Mouse (Mus musculus): ENCODE measurements around the gene Slc35b1. TPM values are rescaled to one million over a fixed set of nuclear protein-coding genes. Genes with fewer than 3 reads are reported as not detected.

Gene Slc35b1
- total RNA-seq, 1 experiment from 2014 or later = 79.4 TPM

- no peak for ATAC-seq (replicated peaks; ENCODE audit: insufficient number of reproducible peaks, low FRiP score, low TSS enrichment, poor library complexity, severe bottlenecking)
Measured at GRCm38 (mm10) chr11:95358263-95358662, 26.2 kb upstream of the Slc35b1 start.

GRCm38 (mm10) chr11:95364388-95364787, 20.1 kb upstream of the Slc35b1 start:
- no peak for ATAC-seq (replicated peaks; ENCODE audit: insufficient number of reproducible peaks, low FRiP score, low TSS enrichment, poor library complexity, severe bottlenecking)

- no peak for ATAC-seq (replicated peaks; ENCODE audit: insufficient number of reproducible peaks, low FRiP score, low TSS enrichment, poor library complexity, severe bottlenecking)
Measured at GRCm38 (mm10) chr11:95365596-95365995, 18.9 kb upstream of the Slc35b1 start.

DNA sequence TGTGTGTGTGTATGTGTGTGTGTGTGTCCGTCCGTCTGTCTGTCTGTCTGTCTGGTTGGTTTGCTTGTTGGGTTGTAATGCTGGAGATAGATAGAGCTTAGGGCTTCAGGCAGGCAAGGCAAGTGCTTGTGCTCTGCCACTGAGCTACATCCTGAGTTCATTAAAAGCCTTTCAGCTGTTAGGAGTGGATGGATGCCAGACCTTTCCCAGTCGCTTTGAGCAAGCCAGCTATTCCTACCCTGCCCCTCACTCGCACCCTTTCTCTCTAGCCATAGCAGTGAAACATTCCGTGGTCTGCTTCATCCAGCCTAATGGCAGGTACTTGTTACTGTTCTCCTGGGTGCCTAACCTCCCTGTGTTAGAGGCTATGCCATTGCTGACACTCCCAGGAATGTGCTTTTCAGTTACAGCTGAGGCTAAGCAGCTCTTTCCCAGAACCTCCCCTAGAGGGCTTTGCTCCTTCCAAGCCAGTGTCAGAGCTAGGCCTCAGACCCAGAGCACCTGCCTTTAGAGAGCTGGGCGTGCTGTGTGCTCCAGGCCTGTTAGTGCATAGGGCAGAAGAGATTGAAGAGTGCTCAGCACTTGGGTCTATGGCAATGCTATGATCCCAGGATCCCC, 18.1 kb upstream of the Slc35b1 start:
- 0 out of 2 replicates have a peak, but pooled peaks have one; percentile 1 for ATAC-seq (replicated peaks; ENCODE audit: insufficient number of reproducible peaks, low FRiP score, low TSS enrichment, poor library complexity, severe bottlenecking)

DNA sequence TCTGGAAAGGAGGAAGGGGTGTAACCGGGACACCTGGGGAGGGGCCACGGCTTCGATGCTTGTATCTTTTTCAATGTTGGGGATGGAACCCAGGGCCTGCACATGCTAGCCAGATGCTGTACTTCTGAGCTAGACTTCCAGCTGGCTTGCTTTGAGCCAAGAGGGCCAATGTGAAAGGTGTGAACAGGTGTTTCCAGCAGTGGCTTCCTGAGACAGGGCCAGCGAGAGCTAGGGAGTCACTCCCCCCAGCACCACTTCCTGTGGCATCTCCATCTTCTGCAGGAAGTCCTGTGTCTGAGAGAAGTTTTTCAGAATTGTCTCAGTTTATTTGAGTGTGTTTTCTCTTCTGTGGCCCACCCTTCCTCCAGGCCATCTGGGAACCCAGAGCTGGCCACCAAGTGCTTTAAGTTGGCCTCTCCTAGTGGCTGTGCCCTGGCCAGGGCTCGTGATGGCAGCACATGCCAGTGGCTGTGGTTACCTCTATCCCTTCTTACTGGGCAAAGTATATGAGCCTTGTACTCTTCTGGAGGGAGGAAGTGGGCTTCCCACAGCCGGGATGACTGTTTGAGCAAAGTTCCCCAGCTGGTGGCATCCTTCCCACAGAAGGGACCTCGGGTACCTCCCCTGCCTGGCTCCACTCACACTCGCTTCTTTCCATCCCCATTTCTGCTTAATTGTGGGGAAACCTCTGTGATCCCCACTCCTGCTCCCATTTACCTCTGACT, 17.3 kb upstream of the Slc35b1 start:
- ATAC-seq (replicated peaks; ENCODE audit: insufficient number of reproducible peaks, low FRiP score, low TSS enrichment, poor library complexity, severe bottlenecking) = peak; percentile 15; the same call in 1 of the 2 replicates

- ATAC-seq (replicated peaks; ENCODE audit: insufficient number of reproducible peaks, low FRiP score, low TSS enrichment, poor library complexity, severe bottlenecking) = no peak
Measured at GRCm38 (mm10) chr11:95368231-95368823, 16.2 kb upstream of the Slc35b1 start.

- no peak for ATAC-seq (replicated peaks; ENCODE audit: insufficient number of reproducible peaks, low FRiP score, low TSS enrichment, poor library complexity, severe bottlenecking)
Measured at GRCm38 (mm10) chr11:95368871-95369270, 15.6 kb upstream of the Slc35b1 start.

- 0 out of 2 replicates have a peak, but pooled peaks have one; percentile 37 for ATAC-seq (replicated peaks; ENCODE audit: insufficient number of reproducible peaks, low FRiP score, low TSS enrichment, poor library complexity, severe bottlenecking)
Measured at GRCm38 (mm10) chr11:95369964-95370890, 14.3 kb upstream of the Slc35b1 start.

DNA sequence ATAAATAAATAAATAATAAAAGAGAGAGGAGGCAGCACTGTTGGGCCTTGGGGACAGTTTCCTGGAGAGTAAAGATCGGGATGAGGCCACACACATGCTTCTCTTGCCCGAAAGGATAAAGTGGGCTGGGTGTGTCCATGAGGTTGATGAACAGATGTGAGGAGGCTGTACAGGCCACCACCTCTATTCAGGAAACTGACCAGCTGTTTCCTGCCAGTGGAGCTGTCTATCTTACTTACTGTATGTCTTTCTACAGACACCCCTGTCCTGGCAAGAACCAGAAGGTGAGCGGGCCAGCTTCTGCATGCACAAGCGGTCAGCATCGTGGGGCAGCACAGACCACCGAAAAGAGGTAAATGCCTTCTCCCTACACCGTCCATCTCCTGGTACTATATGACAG, 13.3 kb upstream of the Slc35b1 start:
- no peak for ATAC-seq (replicated peaks; ENCODE audit: insufficient number of reproducible peaks, low FRiP score, low TSS enrichment, poor library complexity, severe bottlenecking)

- no peak for ATAC-seq (replicated peaks; ENCODE audit: insufficient number of reproducible peaks, low FRiP score, low TSS enrichment, poor library complexity, severe bottlenecking)
Measured at GRCm38 (mm10) chr11:95378926-95379325, 5.6 kb upstream of the Slc35b1 start.

DNA sequence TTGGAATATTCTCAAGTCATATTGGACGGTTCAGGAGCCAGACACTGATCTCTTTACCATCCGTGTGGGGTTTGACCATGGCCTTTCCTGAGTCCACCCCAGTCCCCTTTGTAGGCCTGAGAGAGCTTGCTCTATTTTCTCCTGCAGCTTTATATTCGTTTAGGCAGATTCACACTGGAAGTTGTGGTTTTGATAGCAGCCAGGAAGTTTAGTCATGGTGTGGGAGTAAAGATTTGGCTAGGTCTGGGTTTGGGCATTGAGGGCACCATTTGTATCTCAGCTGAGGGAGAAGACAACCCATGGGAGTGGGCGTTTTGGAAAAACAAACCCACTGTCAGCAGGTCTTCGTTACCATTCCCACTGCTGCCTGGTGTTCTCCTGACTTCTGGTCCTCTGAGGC, 4.9 kb upstream of the Slc35b1 start:
- no peak for ATAC-seq (replicated peaks; ENCODE audit: insufficient number of reproducible peaks, low FRiP score, low TSS enrichment, poor library complexity, severe bottlenecking)

- ATAC-seq (replicated peaks; ENCODE audit: insufficient number of reproducible peaks, low FRiP score, low TSS enrichment, poor library complexity, severe bottlenecking) = no peak
Measured at GRCm38 (mm10) chr11:95380711-95381110, 3.8 kb upstream of the Slc35b1 start.

DNA sequence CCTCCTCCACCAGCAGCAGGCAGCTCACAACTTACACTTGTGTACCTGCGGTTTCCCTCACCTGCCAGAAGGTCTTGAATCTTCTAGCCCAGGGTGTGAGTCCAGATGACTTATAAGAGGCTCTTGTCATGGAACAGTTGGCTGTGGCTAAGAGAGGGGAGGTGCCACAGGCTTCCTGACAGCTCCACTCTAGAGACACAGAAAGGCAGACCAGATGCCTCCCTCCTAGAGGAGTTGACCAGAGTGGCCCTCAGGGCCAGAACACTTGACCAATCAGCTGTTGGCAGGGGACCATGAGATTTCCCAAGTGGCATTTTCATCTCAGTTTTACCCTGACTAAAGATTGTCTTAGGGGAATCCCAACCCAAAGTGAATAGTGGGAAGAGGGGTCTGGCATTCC, 3.3 kb upstream of the Slc35b1 start:
- ATAC-seq (replicated peaks; ENCODE audit: insufficient number of reproducible peaks, low FRiP score, low TSS enrichment, poor library complexity, severe bottlenecking) = no peak

DNA sequence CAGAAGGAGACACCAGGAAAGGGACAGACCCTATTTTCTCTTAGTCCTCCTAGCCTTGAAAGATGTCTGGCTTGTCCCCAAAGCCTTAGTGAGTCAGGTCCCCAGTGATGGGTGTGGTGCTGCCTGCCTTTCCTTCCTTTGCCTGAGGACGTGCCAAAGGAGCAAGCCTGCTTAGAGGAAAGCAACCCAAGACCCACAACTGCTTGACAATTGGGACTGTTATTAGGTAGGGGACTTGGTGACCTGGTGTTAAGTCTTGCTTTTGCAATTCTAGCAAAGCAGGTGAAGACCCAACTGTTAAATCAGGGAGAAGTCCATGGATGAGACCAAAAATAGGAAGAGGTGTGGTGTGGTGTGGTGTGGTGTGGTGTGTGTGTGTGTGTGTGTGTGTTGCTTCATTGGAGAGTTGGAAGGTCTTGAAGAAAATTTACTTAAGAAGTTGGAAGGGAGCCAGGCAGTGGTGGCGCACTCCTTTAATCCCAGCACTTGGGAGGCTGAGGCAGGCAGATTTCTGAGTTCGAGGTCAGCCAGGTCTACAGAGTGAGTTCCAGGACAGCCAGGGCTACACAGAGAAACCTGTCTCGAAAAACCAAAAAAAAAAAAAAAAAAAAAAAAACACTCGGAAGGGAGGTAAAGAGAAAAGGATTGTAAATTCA, 1.0 kb upstream of the Slc35b1 start:
- ATAC-seq (replicated peaks; ENCODE audit: insufficient number of reproducible peaks, low FRiP score, low TSS enrichment, poor library complexity, severe bottlenecking) = no peak

GRCm38 (mm10) chr11:95384004-95384318, 531 bp upstream of the Slc35b1 start:
- ATAC-seq (replicated peaks; ENCODE audit: insufficient number of reproducible peaks, low FRiP score, low TSS enrichment, poor library complexity, severe bottlenecking) = no peak

DNA sequence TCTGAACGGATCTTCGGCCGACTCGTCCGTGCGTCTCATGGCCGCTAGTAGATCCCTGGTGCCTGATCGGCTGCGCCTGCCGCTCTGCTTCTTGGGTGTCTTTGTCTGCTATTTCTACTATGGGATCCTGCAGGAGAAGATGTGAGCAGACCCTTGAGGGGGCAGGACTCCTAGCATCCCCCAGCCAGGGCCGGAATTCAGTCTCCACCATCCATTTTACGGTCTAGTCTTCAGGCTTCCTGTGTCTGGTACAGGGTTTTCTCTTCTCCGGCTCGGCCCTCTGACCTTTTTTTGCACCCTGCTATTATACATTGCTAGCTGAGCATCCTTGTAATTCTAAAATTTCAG, 455 bp downstream of the Slc35b1 start:
- 0 out of 2 replicates have a peak, but pooled peaks have one; percentile 1 for ATAC-seq (replicated peaks; ENCODE audit: insufficient number of reproducible peaks, low FRiP score, low TSS enrichment, poor library complexity, severe bottlenecking)

DNA sequence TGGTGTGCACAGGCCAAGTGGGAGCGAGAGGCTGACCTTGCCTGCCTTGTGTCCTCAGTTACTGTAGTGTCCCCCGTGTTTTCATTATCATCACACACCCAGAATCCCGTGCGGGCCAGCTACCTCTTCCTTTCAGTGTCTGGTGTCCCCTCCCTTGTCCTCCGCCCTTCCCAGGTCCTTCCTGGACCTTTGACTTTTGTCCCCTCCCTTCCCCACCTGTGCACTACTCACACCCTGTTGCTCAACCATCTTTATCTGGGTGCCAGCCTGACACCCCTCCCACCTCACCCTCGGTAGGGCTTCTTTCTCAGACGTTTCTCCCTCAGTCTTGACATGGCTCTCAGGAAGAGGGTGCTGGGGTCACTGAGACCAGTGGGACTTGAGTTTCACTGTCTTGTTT, 2.9 kb downstream of the Slc35b1 start:
- no peak for ATAC-seq (replicated peaks; ENCODE audit: insufficient number of reproducible peaks, low FRiP score, low TSS enrichment, poor library complexity, severe bottlenecking)

DNA sequence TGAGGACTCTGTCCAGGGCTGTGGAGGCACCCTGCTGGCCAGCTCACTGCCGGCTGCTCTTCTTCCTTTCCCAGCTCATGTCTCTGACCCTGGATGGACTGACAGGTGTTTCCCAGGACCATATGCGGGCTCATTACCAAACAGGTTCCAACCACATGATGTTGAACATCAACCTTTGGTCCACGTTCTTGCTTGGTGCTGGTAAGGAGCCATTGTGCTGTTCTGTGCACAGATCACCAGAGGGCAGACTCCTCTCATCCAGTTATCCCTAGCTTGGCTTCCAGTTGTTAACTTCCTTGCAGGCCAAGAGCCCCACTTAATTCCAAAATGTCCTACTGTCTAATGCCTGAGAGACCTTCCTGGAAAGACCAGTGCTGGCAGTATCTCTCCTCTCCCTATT, 4.5 kb downstream of the Slc35b1 start:
- ATAC-seq (replicated peaks; ENCODE audit: insufficient number of reproducible peaks, low FRiP score, low TSS enrichment, poor library complexity, severe bottlenecking) = no peak

DNA sequence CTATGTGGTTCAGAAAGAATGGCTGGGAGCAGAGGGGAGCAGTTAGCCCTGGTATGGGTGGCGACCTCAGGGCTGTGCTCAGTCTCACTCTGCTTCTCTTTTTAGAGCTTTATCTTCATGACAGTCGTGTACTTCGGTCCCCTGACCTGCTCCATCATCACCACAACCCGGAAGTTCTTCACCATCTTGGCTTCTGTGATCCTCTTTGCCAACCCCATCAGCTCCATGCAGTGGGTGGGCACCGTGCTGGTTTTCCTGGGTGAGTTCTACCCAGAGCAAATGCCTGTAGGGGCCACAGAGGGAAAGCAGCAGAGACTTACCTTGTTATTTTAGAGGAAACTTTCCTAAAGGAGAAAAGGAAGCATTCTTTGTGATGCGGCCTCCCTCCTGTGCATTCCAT, 5.9 kb downstream of the Slc35b1 start:
- ATAC-seq (replicated peaks; ENCODE audit: insufficient number of reproducible peaks, low FRiP score, low TSS enrichment, poor library complexity, severe bottlenecking) = no peak
